Mouse (Mus musculus): ENCODE data around the gene Fstl1. TPM values are rescaled to one million over a fixed set of nuclear protein-coding genes. Genes with fewer than 3 reads are reported as not detected.

Gene Fstl1
- total RNA-seq, 1 experiment = 87.6 TPM

GRCm38 (mm10) chr16:37752876-37753275, 23.8 kb upstream of the Fstl1 start:
- no peaks in the 10 kb centered on the region for H3K9me3 ChIP-seq (ENCODE audit: control insufficient read depth, insufficient read depth, low read depth, low read length)
- no peak overlapping the region for H3K9ac ChIP-seq (ENCODE audit: insufficient read depth, low read depth, low read length, poor library complexity, severe bottlenecking)
- H3K4me3 ChIP-seq (ENCODE audit: insufficient read depth in 1 of 2, low read depth in 1 of 2, low read length in 2 of 2, poor library complexity in 1 of 2, severe bottlenecking in 1 of 2) = no peak overlapping the region
- H3K27ac ChIP-seq (ENCODE audit: insufficient read depth, low read depth, low read length, poor library complexity, severe bottlenecking) = no peak overlapping the region; the same call in 1 of the 2 replicates
- DNase-seq (ENCODE audit: low read depth, low spot score) = no peak
- TF ChIP-seq ZNF384 (IDR thresholded peaks at IDR 0.05; ENCODE audit: low read depth, low read length) = no peak
- TF ChIP-seq MAFK (IDR thresholded peaks at IDR 0.05; ENCODE audit: insufficient read depth, low read depth, low read length) = no peak
- H3K4me1 ChIP-seq (ENCODE audit: control insufficient read depth in 2 of 2, insufficient read depth in 2 of 2, low read length in 2 of 2, poor library complexity in 1 of 2) = peaks cover 6 to 12% of the 10 kb centered on the region in 2 experiments; a peak in 3 of 4 replicates
- H3K36me3 ChIP-seq (ENCODE audit: control insufficient read depth, insufficient read depth, low read length, poor library complexity, severe bottlenecking) = no peaks in the 10 kb centered on the region
- in situ Hi-C loops (cut with MboI; ENCODE audit: low sequenced_read_pairs in 2 of 2, unreplicated experiment in 2 of 2) = no loop called here

GRCm38 (mm10) chr16:37753809-37754208, 22.9 kb upstream of the Fstl1 start:
- DNase-seq (ENCODE audit: low read depth, low spot score) = peak; percentile 59

DNA sequence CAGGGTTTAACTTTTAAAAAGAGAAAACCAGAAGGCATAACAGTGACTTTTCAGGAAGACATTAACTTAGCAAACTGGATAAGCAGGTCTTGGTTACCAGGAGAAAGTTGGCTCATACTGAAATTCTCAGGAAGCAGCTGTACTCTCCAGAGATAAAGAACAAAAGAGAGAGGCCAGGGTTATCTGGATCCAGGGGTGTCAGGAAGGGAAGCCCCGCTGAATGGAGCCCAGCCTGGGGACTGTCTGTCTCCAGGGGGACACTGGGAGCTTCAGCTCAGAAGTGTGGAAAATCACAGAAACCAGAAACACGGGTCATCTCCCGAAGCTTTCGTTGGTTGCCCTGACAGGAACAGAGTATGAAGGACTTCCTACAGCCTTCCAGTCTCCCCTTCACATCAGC, 22.2 kb upstream of the Fstl1 start:
- Histone ChIP-seq H3K27ac (ENCODE audit: insufficient read depth, low read depth, low read length, poor library complexity, severe bottlenecking) (no peak overlapping the region), H3K4me3 (ENCODE audit: insufficient read depth in 1 of 2, low read depth in 1 of 2, low read length in 2 of 2, poor library complexity in 1 of 2, severe bottlenecking in 1 of 2) (no peak overlapping the region), H3K9ac (ENCODE audit: insufficient read depth, low read depth, low read length, poor library complexity, severe bottlenecking) (no peak overlapping the region), H3K9me3 (ENCODE audit: control insufficient read depth, insufficient read depth, low read depth, low read length) (no peaks in the 10 kb centered on the region), H3K4me1 (ENCODE audit: control insufficient read depth in 2 of 2, insufficient read depth in 2 of 2, low read length in 2 of 2, poor library complexity in 1 of 2) (peaks cover 6 to 12% of the 10 kb centered on the region in 2 experiments; a peak in 3 of 4 replicates), H3K36me3 (ENCODE audit: control insufficient read depth, insufficient read depth, low read length, poor library complexity, severe bottlenecking) (no peaks in the 10 kb centered on the region)
- in situ Hi-C loops (cut with MboI; ENCODE audit: low sequenced_read_pairs in 2 of 2, unreplicated experiment in 2 of 2) = no loop called here
- no peak for DNase-seq (ENCODE audit: low read depth, low spot score)
- TF ChIP-seq HCFC1 (IDR thresholded peaks at IDR 0.05; ENCODE audit: borderline replicate concordance, insufficient read depth, low read length) = no peak
- no peak for TF ChIP-seq ZNF384 (IDR thresholded peaks at IDR 0.05; ENCODE audit: low read depth, low read length)
- no peak for TF ChIP-seq MAFK (IDR thresholded peaks at IDR 0.05; ENCODE audit: insufficient read depth, low read depth, low read length)
- TF ChIP-seq CHD2 (IDR thresholded peaks at IDR 0.05; ENCODE audit: low read depth, low read length) = no peak
- TF ChIP-seq ZC3H11A (IDR thresholded peaks at IDR 0.05; ENCODE audit: borderline replicate concordance, low read depth, low read length) = no peak

More at GRCm38 (mm10) chr16:37753809-37754208, 22.9 kb upstream of the Fstl1 start:
- Histone ChIP-seq H3K36me3 (ENCODE audit: control insufficient read depth, insufficient read depth, low read length, poor library complexity, severe bottlenecking) (no peaks in the 10 kb centered on the region), H3K4me3 (ENCODE audit: insufficient read depth in 1 of 2, low read depth in 1 of 2, low read length in 2 of 2, poor library complexity in 1 of 2, severe bottlenecking in 1 of 2) (no peak overlapping the region), H3K27ac (ENCODE audit: insufficient read depth, low read depth, low read length, poor library complexity, severe bottlenecking) (no peak overlapping the region; the same call in 1 of the 2 replicates), H3K4me1 (ENCODE audit: control insufficient read depth in 2 of 2, insufficient read depth in 2 of 2, low read length in 2 of 2, poor library complexity in 1 of 2) (peaks cover 6 to 12% of the 10 kb centered on the region in 2 experiments; a peak in 3 of 4 replicates), H3K9me3 (ENCODE audit: control insufficient read depth, insufficient read depth, low read depth, low read length) (no peaks in the 10 kb centered on the region), H3K9ac (ENCODE audit: insufficient read depth, low read depth, low read length, poor library complexity, severe bottlenecking) (no peak overlapping the region)
- in situ Hi-C loops (cut with MboI; ENCODE audit: low sequenced_read_pairs in 2 of 2, unreplicated experiment in 2 of 2) = no loop called here
- TF ChIP-seq MAFK (IDR thresholded peaks at IDR 0.05; ENCODE audit: insufficient read depth, low read depth, low read length) (no peak), CHD2 (IDR thresholded peaks at IDR 0.05; ENCODE audit: low read depth, low read length) (peak; percentile 70)

DNA sequence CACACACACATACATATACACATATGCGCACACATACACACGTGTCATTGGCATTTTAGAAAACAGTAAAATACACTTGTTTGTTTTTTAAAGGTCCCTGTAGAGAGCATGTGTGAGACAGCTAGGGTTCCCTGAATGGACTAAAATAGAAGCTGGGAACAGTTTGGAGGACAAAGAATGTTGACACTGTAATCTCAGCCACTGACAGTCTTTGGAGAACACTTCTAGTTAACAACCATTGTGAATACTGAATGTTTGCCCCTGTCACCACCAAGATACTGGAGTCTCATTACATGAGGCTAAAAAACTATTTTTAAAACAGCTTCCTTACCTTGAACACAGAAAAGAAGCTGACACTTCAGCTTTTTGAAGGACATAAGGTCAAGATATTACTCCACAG, 19.4 kb upstream of the Fstl1 start:
- Histone ChIP-seq H3K9me3 (ENCODE audit: control insufficient read depth, insufficient read depth, low read depth, low read length) (no peaks in the 10 kb centered on the region), H3K9ac (ENCODE audit: insufficient read depth, low read depth, low read length, poor library complexity, severe bottlenecking) (no peak overlapping the region), H3K4me3 (ENCODE audit: insufficient read depth in 1 of 2, low read depth in 1 of 2, low read length in 2 of 2, poor library complexity in 1 of 2, severe bottlenecking in 1 of 2) (no peak overlapping the region), H3K27ac (ENCODE audit: insufficient read depth, low read depth, low read length, poor library complexity, severe bottlenecking) (no peak overlapping the region), H3K36me3 (ENCODE audit: control insufficient read depth, insufficient read depth, low read length, poor library complexity, severe bottlenecking) (no peaks in the 10 kb centered on the region), H3K4me1 (ENCODE audit: control insufficient read depth in 2 of 2, insufficient read depth in 2 of 2, low read length in 2 of 2, poor library complexity in 1 of 2) (peaks cover 6 to 16% of the 10 kb centered on the region in 2 experiments)
- no peak for TF ChIP-seq MAFK (IDR thresholded peaks at IDR 0.05; ENCODE audit: insufficient read depth, low read depth, low read length)
- TF ChIP-seq HCFC1 (IDR thresholded peaks at IDR 0.05; ENCODE audit: borderline replicate concordance, insufficient read depth, low read length) = no peak
- TF ChIP-seq CHD2 (IDR thresholded peaks at IDR 0.05; ENCODE audit: low read depth, low read length) = no peak
- TF ChIP-seq ZNF384 (IDR thresholded peaks at IDR 0.05; ENCODE audit: low read depth, low read length) = no peak
- no peak for TF ChIP-seq ZC3H11A (IDR thresholded peaks at IDR 0.05; ENCODE audit: borderline replicate concordance, low read depth, low read length)
- no peak for DNase-seq (ENCODE audit: low read depth, low spot score)
- in situ Hi-C loops (cut with MboI; ENCODE audit: low sequenced_read_pairs in 2 of 2, unreplicated experiment in 2 of 2) = no loop called here

DNA sequence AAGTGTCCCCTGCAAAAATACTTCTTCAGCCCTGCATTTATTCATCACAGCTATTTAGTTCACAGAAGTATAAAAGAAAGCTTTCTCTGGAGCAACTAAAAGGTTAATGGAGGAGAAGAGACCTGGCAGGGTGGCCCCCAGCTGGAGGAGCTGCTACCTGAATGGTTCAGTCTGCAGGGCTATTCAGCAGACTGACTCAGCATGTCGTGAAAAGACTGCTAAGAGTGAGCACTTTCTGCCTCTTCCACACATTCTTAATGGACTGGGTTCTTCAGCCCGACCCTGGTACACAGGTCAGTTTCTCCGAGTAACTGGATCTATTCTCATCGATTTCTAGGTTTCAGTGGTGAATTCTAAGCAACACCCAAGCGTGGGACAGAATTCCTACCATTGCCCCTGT, 12.9 kb upstream of the Fstl1 start:
- Histone ChIP-seq H3K4me3 (ENCODE audit: insufficient read depth in 1 of 2, low read depth in 1 of 2, low read length in 2 of 2, poor library complexity in 1 of 2, severe bottlenecking in 1 of 2) (no peak overlapping the region), H3K27ac (ENCODE audit: insufficient read depth, low read depth, low read length, poor library complexity, severe bottlenecking) (no peak overlapping the region), H3K36me3 (ENCODE audit: control insufficient read depth, insufficient read depth, low read length, poor library complexity, severe bottlenecking) (no peaks in the 10 kb centered on the region)

More for the DNA sequence above, 12.9 kb upstream of the Fstl1 start:
- TF ChIP-seq HCFC1 (IDR thresholded peaks at IDR 0.05; ENCODE audit: borderline replicate concordance, insufficient read depth, low read length) (no peak), MAFK (IDR thresholded peaks at IDR 0.05; ENCODE audit: insufficient read depth, low read depth, low read length) (peak; percentile 71; the same call in 1 of the 2 replicates)
- peaks cover 0 to 11% of the 10 kb centered on the region in 2 experiments; a peak in 2 of 4 replicates for H3K4me1 ChIP-seq (ENCODE audit: control insufficient read depth in 2 of 2, insufficient read depth in 2 of 2, low read length in 2 of 2, poor library complexity in 1 of 2)
- in situ Hi-C loops (cut with MboI; ENCODE audit: low sequenced_read_pairs in 2 of 2, unreplicated experiment in 2 of 2) = no loop called here
- DNase-seq (ENCODE audit: low read depth, low spot score) = no peak
- H3K9ac ChIP-seq (ENCODE audit: insufficient read depth, low read depth, low read length, poor library complexity, severe bottlenecking) = no peak overlapping the region
- H3K9me3 ChIP-seq (ENCODE audit: control insufficient read depth, insufficient read depth, low read depth, low read length) = no peaks in the 10 kb centered on the region
